7 mouse cellular contexts compared by ENCODE assay signal in the genomic region with DNA sequence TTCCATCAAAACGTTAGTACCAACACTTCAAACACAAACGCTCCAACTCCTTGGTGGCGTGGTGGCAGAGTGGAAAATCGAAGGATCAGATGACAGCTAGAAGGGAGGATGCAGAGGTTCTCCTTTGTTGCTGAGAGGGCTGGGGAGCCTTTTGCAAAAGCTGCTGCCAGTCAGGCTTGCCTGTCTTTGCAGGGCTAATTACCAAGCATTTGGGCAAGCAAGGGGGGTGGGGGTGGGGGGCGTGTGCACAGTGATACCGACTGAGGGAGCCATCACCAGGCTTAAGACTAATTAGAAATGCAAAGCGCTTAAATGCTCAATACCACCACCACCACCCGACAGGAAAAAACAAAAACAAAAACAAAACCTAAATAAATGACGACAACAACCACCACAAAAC.
DNase-seq lines count a peak whose midpoint lies in the region; ATAC-seq lines count a peak whose summit lies in the region.

No protein-coding gene starts in this region.

- H3K27me3 ChIP-seq in lung, embryonic 16.5 days (ENCODE audit: control insufficient read depth, insufficient read depth, low read depth, low read length), result no peaks in the 10 kb centered on the region
- H3K27me3 ChIP-seq in forebrain, embryonic 16.5 days (replicated peaks; ENCODE audit: control insufficient read depth, insufficient read depth, low read length), result no peaks in the 10 kb centered on the region
- peaks cover 8% of the 10 kb centered on the region; the same call in 1 of the 2 replicates for H3K27me3 ChIP-seq in liver, embryonic 13.5 days
- H3K27me3 ChIP-seq in stomach, embryonic 16.5 days (ENCODE audit: control insufficient read depth, insufficient read depth, low read length), result no peaks in the 10 kb centered on the region

- peaks cover 31% of the 10 kb centered on the region for H3K4me1 ChIP-seq in lung, embryonic 16.5 days (replicated peaks; ENCODE audit: control insufficient read depth, insufficient read depth, low read length)
- H3K4me1 ChIP-seq in forebrain, embryonic 16.5 days (replicated peaks; ENCODE audit: control insufficient read depth, insufficient read depth, low read length), result peaks cover 24% of the 10 kb centered on the region
- peaks cover 15% of the 10 kb centered on the region; the same call in 1 of the 2 replicates for H3K4me1 ChIP-seq in liver, embryonic 13.5 days (replicated peaks)
- H3K4me1 ChIP-seq in stomach, embryonic 16.5 days (ENCODE audit: control insufficient read depth, insufficient read depth, low read length), result peaks cover 11% of the 10 kb centered on the region

- DNase-seq in lung, postnatal 10 days, result no peak
- DNase-seq in liver, embryonic 13.5 days, result no peak
- DNase-seq in gastrocnemius, postnatal 4 days (ENCODE audit: low spot score in 2 of 2), result no peak

- ATAC-seq in lung, embryonic 16.5 days (ENCODE audit: low read depth), result no peak
- peak; percentile 84 for ATAC-seq in forebrain, embryonic 16.5 days
- no peak for ATAC-seq in liver, embryonic 13.5 days (ENCODE audit: low read depth)
- no peak for ATAC-seq in stomach, embryonic 16.5 days (ENCODE audit: insufficient read depth, low FRiP score)
- ATAC-seq in granulocyte monocyte progenitor cell, adult 5-6 weeks (replicated peaks; ENCODE audit: poor library complexity, severe bottlenecking), result no peak

- WGBS in lung, embryonic 16.5 days, result 10% methylated on average over 9 of the region's 9 CpGs
- under 1% methylated on average over 9 of the region's 9 CpGs for WGBS in forebrain, embryonic 16.5 days
- WGBS in liver, embryonic 13.5 days (ENCODE audit: insufficient replicate concordance), result 16% methylated on average over 9 of the region's 9 CpGs
- WGBS in stomach, embryonic 16.5 days, result 11% methylated on average over 9 of the region's 9 CpGs

- H3K9ac ChIP-seq in lung, embryonic 16.5 days (ENCODE audit: low read length), result peak overlapping the region; percentile 64
- peak overlapping the region; percentile 70 for H3K9ac ChIP-seq in forebrain, embryonic 16.5 days (replicated peaks; ENCODE audit: low read depth, low read length)
- no peak overlapping the region for H3K9ac ChIP-seq in liver, embryonic 13.5 days
- H3K9ac ChIP-seq in stomach, embryonic 16.5 days (ENCODE audit: low read length), result peak overlapping the region; percentile 66; the same call in 1 of the 2 replicates

- peak overlapping the region; percentile 61 for H3K4me2 ChIP-seq in lung, embryonic 16.5 days (ENCODE audit: low read depth, low read length)
- H3K4me2 ChIP-seq in forebrain, embryonic 16.5 days (ENCODE audit: low read length), result peak overlapping the region; percentile 69
- H3K4me2 ChIP-seq in liver, embryonic 13.5 days, result peak overlapping the region; percentile 53
- H3K4me2 ChIP-seq in stomach, embryonic 16.5 days (ENCODE audit: low read depth, low read length), result peak overlapping the region; percentile 65

- H3K4me3 ChIP-seq in lung, embryonic 16.5 days (ENCODE audit: low read length), result peak overlapping the region; percentile 44
- H3K4me3 ChIP-seq in forebrain, embryonic 16.5 days (replicated peaks; ENCODE audit: low read length), result peak overlapping the region; percentile 45
- H3K4me3 ChIP-seq in liver, embryonic 13.5 days (replicated peaks), result peak overlapping the region; percentile 32; the same call in 1 of the 2 replicates
- peak overlapping the region; percentile 31 for H3K4me3 ChIP-seq in stomach, embryonic 16.5 days (replicated peaks; ENCODE audit: low read length)

- no peak overlapping the region for H3K27ac ChIP-seq in lung, embryonic 16.5 days (ENCODE audit: low read length)
- peak overlapping the region; percentile 98 for H3K27ac ChIP-seq in forebrain, embryonic 16.5 days (ENCODE audit: low read length)
- H3K27ac ChIP-seq in liver, embryonic 13.5 days, result no peak overlapping the region
- H3K27ac ChIP-seq in stomach, embryonic 16.5 days (ENCODE audit: low read length), result no peak overlapping the region

- no peaks in the 10 kb centered on the region for H3K9me3 ChIP-seq in lung, embryonic 16.5 days (ENCODE audit: control insufficient read depth, low read length)
- peaks cover 4% of the 10 kb centered on the region; the same call in 1 of the 2 replicates for H3K9me3 ChIP-seq in forebrain, embryonic 16.5 days (ENCODE audit: control insufficient read depth, low read length)
- H3K9me3 ChIP-seq in liver, embryonic 13.5 days (replicated peaks), result no peaks in the 10 kb centered on the region
- H3K9me3 ChIP-seq in stomach, embryonic 16.5 days (replicated peaks; ENCODE audit: control insufficient read depth, low read length), result no peaks in the 10 kb centered on the region

- no peaks in the 10 kb centered on the region for H3K36me3 ChIP-seq in lung, embryonic 16.5 days (ENCODE audit: control insufficient read depth, insufficient read depth, low read length)
- H3K36me3 ChIP-seq in forebrain, embryonic 16.5 days (ENCODE audit: control insufficient read depth, insufficient read depth), result no peaks in the 10 kb centered on the region
- H3K36me3 ChIP-seq in liver, embryonic 13.5 days, result no peaks in the 10 kb centered on the region
- no peaks in the 10 kb centered on the region for H3K36me3 ChIP-seq in stomach, embryonic 16.5 days (ENCODE audit: control insufficient read depth, insufficient read depth, low read length)
